Mouse (Mus musculus): ENCODE results near the gene 2300003K06Rik.

GRCm38 (mm10) chr11:99851508-99851907, 13.6 kb upstream of the 2300003K06Rik start, which contains the start of gene Krtap4-16:
- TF ChIP-seq CTCF (IDR thresholded peaks at IDR 0.05; ENCODE audit: extremely low read depth, insufficient read depth, low read length) = no peak
- no peak for TF ChIP-seq POLR2A (IDR thresholded peaks at IDR 0.05; ENCODE audit: extremely low read depth, insufficient read depth, low read length)
